Mouse (Mus musculus) kidney, embryonic 16.5 days (tissue): ENCODE measurements at regions not wholly inside any gene's neighbourhood (a gene's known extent, or its start where the extent isn't known, plus 50 kb on each side); places are given as distances from the start of the nearest gene placed in this dataset.

Experiments used
- ATAC-seq: fragments of 200-750 bp; cut with Nextera tagmentation; 2 replicates; pipeline ENCODE4 v1.8.0; 2017; ENCODE audit warnings: moderate TSS enrichment; ENCODE audit not compliant: low FRiP score, low TSS enrichment
- H3K27ac ChIP-seq: fragments of 300-500 bp; sonication (generic); 2 replicates; pipeline ENCODE4 v1.5.1; 2014; ENCODE audit warnings: low read length
- H3K27me3 ChIP-seq: fragments of 300-500 bp; sonication (generic); 2 replicates; pipeline ENCODE4 v1.6.1; 2014; ENCODE audit warnings: low read length, control low read depth, mixed read lengths; ENCODE audit not compliant: insufficient read depth
- H3K36me3 ChIP-seq: fragments of 300-500 bp; sonication (generic); 2 replicates; pipeline ENCODE4 v1.6.1; 2014; ENCODE audit warnings: low read length, control low read depth, mixed read lengths; ENCODE audit not compliant: insufficient read depth
- H3K4me1 ChIP-seq: fragments of 300-500 bp; sonication (generic); 2 replicates; pipeline ENCODE4 v1.6.1; 2014; ENCODE audit warnings: low read length, control low read depth, mixed read lengths; ENCODE audit not compliant: insufficient read depth
- H3K4me2 ChIP-seq: fragments of 300-500 bp; sonication (generic); replicated peaks from 2 replicates; pipeline ENCODE4 v1.6.1; 2014; ENCODE audit warnings: low read depth, low read length
- H3K4me3 ChIP-seq: fragments of 300-500 bp; sonication (generic); 2 replicates; pipeline ENCODE4 v1.5.1; 2014; ENCODE audit warnings: mild to moderate bottlenecking, low read length
- H3K9ac ChIP-seq: fragments of 300-500 bp; sonication (generic); replicated peaks from 2 replicates; pipeline ENCODE4 v1.6.1; 2014; ENCODE audit warnings: low read length
- H3K9me3 ChIP-seq: fragments of 300-500 bp; sonication (generic); 2 replicates; pipeline ENCODE4 v1.6.1; 2016; ENCODE audit warnings: low read length, control low read depth
- WGBS: fragments of 180-500 bp; shearing (Covaris S2); extraction: QIAGEN DNeasy Blood & Tissue Kit; methylation state at CpG from one replicate; pipeline ENCODE4 v1.1.7; 2014; 5-methylcytosine and 5-hydroxymethylcytosine counted together

DNA sequence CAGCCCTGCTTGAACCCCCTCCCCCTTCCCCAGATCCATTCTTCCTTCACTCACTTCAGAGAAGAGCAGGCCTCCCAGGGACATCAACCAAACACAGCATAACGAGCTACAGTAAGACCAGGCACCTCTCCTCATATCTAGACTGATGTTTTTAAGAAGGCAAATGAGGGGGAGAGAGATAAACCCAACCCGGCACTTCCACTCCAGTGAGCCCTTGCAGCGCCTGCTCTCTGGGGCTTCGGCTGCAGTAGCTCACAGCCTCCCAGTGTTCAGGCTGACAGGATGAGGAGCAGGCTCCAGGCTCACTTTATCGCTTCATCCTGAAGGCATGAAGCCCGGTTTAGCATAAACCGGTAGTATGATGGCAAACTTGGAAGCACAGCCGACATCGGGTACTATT lies 162.9 kb upstream of the Prok2 start:
- Histone ChIP-seq H3K27me3 (peaks cover 3% of the 10 kb centered on the region; the same call in 1 of the 2 replicates), H3K4me1 (peaks cover 7% of the 10 kb centered on the region; the same call in 1 of the 2 replicates), H3K36me3 (no peaks in the 10 kb centered on the region), H3K4me3 (no peak overlapping the region), H3K9ac (no peak overlapping the region), H3K9me3 (no peaks in the 10 kb centered on the region), H3K4me2 (no peak overlapping the region), H3K27ac (no peak overlapping the region)
- ATAC-seq: no peak
- WGBS: 30% methylated on average over 9 of the region's 9 CpGs

DNA sequence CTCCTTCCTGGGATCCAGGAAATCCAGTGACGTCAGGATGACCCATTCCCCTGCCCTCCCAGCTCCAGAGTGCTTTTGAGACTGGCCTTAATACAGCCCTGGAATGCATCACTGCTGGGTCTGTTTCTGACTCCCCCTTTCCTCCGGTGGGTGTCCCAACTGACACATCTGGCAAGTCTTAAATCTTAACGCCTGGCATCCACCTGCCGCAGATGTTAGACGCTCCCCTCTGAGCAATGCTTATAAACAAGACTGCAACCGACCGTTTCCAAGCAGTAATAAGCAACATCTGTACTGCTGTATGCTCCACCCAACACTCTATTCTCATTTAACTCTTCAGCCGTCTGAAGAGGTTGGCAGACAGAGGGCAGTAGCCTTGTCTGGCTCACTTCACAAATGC lies 161.7 kb upstream of the Prok2 start:
- 47% methylated on average over 8 of the region's 8 CpGs for WGBS

DNA sequence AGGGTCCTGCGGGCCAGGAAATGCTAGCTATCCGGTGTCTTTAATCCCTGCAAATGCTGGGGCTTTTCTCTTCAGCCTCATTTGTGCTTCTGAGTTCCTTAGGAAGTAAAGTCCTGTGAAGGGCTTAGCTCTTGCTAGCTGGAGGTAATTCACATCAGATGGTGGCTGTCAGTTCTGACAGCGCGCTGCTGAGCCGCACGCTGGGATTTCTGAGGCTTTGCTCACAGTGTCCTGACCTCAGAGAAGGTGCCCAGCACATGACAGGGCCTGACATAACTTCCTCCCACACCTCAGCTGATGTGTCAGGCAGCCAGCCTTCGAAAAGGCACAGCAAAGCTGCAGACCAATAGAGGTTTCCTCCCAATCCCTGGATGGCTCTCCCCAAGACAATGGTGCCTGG lies 158.6 kb upstream of the Prok2 start:
- WGBS: 12% methylated on average over 7 of the region's 7 CpGs
- no peaks in the 10 kb centered on the region for H3K9me3 ChIP-seq
- no peak overlapping the region for H3K9ac ChIP-seq
- peaks cover 7% of the 10 kb centered on the region; the same call in 1 of the 2 replicates for H3K4me1 ChIP-seq
- no peaks in the 10 kb centered on the region; the same call in 1 of the 2 replicates for H3K27me3 ChIP-seq
- no peak for ATAC-seq
- no peak overlapping the region for H3K27ac ChIP-seq
- H3K36me3 ChIP-seq: no peaks in the 10 kb centered on the region
- no peak overlapping the region for H3K4me2 ChIP-seq
- no peak overlapping the region for H3K4me3 ChIP-seq

More for the DNA sequence above, 161.7 kb upstream of the Prok2 start:
- Histone ChIP-seq H3K27ac (no peak overlapping the region), H3K4me2 (no peak overlapping the region), H3K9me3 (no peaks in the 10 kb centered on the region), H3K9ac (no peak overlapping the region), H3K4me1 (peaks cover 7% of the 10 kb centered on the region; the same call in 1 of the 2 replicates), H3K27me3 (peaks cover 3% of the 10 kb centered on the region; the same call in 1 of the 2 replicates), H3K36me3 (no peaks in the 10 kb centered on the region), H3K4me3 (no peak overlapping the region)
- no peak for ATAC-seq

DNA sequence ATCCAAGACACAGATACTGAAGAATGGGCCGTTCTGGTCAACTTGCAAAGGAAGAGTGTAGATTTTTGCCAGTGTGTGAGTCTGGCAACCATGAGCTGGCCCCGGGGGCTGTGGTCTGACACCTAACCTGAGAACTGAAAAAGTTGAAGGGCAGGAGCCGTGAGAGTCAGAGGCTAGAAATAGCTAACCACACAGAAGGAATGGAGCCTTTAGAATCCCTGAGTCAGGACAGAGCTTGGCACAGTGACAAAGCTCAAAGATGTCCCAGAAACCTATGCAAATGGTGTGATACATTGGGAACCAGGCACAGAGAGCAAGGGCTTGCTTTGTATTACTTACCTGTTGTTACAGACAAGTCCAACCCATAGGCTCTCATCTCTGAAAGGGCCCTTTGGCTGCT lies 157.9 kb upstream of the Prok2 start:
- no peak for ATAC-seq
- Histone ChIP-seq H3K9ac (no peak overlapping the region), H3K4me3 (no peak overlapping the region), H3K9me3 (no peaks in the 10 kb centered on the region), H3K4me2 (no peak overlapping the region), H3K4me1 (peaks cover 7% of the 10 kb centered on the region; the same call in 1 of the 2 replicates), H3K27me3 (no peaks in the 10 kb centered on the region), H3K27ac (peak overlapping the region; percentile 20; the same call in 1 of the 2 replicates), H3K36me3 (no peaks in the 10 kb centered on the region)
- 66% methylated on average over 3 of the region's 3 CpGs for WGBS

DNA sequence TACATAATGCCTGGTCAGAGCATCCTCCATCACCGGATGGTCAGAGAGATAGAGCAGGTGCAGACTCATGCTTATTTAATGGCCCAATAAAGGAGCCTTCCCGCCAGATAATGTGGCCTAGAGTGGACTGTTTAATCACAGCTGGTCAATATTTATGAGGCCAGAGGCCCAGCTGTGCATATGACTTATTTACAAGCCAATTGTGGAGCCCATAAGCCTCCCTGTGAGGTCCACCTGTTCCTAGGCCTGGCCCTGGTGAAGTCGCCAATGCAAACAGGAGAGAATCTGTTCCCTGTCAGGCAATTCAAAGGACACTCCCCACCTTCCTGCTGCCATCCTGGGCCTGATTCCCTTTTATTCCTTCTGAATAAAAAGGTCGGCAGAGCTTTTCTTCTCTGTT lies 155.4 kb upstream of the Prok2 start:
- Histone ChIP-seq H3K4me3 (no peak overlapping the region), H3K27me3 (no peaks in the 10 kb centered on the region), H3K27ac (no peak overlapping the region), H3K36me3 (no peaks in the 10 kb centered on the region), H3K4me1 (peaks cover 7% of the 10 kb centered on the region; the same call in 1 of the 2 replicates), H3K4me2 (no peak overlapping the region), H3K9me3 (no peaks in the 10 kb centered on the region), H3K9ac (no peak overlapping the region)
- 41% methylated on average over 4 of the region's 4 CpGs for WGBS
- ATAC-seq: no peak

DNA sequence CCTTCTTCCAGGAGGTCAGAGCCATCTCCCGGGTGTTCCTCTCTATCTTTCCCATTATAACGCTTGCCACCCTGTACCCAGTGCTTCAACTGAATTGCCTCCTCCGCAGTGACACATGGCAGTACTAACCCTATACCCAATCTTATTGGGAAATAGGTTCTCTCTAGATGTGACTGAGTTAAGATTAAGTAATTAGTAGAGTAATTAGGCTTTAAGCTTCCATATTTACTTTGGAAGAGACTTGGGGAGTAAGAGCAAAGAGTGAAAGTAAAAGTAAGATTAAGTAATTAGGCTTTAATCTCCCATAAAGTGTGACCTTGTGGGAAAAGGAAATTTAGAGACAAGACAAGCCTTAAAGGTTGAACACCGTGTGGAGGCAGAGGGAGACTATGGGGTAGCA lies 148.7 kb upstream of the Prok2 start:
- Histone ChIP-seq H3K4me2 (no peak overlapping the region), H3K27ac (no peak overlapping the region), H3K27me3 (no peaks in the 10 kb centered on the region), H3K4me1 (0 out of 2 replicates have a peak, but pooled peaks cover 3% of the 10 kb centered on the region), H3K4me3 (no peak overlapping the region), H3K9me3 (no peaks in the 10 kb centered on the region), H3K36me3 (no peaks in the 10 kb centered on the region), H3K9ac (no peak overlapping the region)
- WGBS: 80% methylated on average over 4 of the region's 4 CpGs
- ATAC-seq: no peak

DNA sequence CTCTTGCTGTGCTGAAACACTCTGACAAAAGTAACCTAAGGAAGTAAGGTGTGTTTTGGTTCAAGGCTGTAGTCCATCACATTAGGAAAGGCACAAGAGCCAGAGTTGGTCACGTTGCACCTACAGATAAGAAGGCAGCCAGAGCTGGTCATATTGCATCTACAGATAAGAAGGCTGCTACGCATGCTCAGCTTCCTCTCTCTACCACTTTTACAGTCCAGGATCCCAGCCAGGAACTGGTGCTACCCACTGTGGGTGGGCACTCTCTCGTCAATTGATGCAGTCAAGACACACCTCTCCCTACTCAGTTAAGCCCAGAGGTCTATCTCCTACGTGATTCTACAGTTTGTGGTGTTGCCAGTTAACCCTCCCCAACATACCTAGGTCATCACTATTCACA lies 147.8 kb upstream of the Prok2 start:
- no peaks in the 10 kb centered on the region for H3K27me3 ChIP-seq
- no peak overlapping the region for H3K4me3 ChIP-seq
- no peak for ATAC-seq
- no peak overlapping the region for H3K9ac ChIP-seq
- no peaks in the 10 kb centered on the region for H3K36me3 ChIP-seq
- no peak overlapping the region for H3K4me2 ChIP-seq
- H3K27ac ChIP-seq: no peak overlapping the region
- H3K9me3 ChIP-seq: no peaks in the 10 kb centered on the region
- H3K4me1 ChIP-seq: 0 out of 2 replicates have a peak, but pooled peaks cover 3% of the 10 kb centered on the region
- 61% methylated on average over 4 of the region's 4 CpGs for WGBS

DNA sequence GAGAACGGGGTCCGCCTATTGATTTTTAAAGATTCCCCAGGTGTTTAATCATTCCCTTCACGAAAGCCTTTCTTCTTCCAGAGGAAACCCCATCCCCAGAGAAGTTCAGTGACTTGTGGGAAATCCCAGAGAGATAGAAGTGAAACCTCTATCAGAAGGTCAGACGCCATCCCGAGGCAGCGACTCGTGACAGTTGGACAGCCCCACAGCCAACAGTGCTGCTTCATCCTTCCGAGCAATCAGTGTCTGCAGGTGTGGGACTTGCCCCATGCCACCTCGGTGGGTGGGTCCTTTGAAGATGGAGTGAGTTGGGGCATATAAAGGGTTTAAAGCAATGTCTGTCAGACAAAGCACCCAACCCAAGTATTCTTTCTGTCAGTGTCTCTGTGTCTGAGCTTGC lies 139.9 kb upstream of the Prok2 start:
- no peak for ATAC-seq
- Histone ChIP-seq H3K9ac (no peak overlapping the region), H3K4me2 (no peak overlapping the region), H3K4me1 (no peaks in the 10 kb centered on the region), H3K9me3 (no peaks in the 10 kb centered on the region), H3K27me3 (no peaks in the 10 kb centered on the region), H3K27ac (no peak overlapping the region), H3K4me3 (no peak overlapping the region), H3K36me3 (no peaks in the 10 kb centered on the region)
- WGBS: 56% methylated on average over 9 of the region's 9 CpGs

DNA sequence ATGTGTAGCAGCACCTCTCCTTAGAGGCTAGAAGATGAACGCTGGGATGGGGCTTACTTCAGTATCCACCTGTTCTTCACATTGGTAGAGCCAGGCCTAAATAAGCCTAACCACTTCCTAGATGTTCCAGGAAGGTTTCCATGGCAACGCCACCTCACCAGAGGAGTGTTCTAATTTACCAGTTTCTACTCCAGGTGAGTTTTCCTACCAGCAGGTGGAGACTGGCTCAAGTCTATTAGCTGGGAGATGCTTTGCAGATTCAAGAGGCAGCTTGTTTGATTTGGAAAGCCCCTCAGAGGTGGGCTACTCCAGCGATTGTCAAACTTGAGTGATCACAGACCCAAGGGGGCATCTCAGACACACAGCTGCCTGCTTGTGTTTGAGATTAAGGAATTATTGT lies 138.8 kb upstream of the Prok2 start:
- no peak overlapping the region for H3K9ac ChIP-seq
- no peak overlapping the region for H3K27ac ChIP-seq
- no peaks in the 10 kb centered on the region for H3K4me1 ChIP-seq
- no peak for ATAC-seq
- H3K9me3 ChIP-seq: no peaks in the 10 kb centered on the region
- no peaks in the 10 kb centered on the region for H3K36me3 ChIP-seq
- H3K4me2 ChIP-seq: no peak overlapping the region
- no peaks in the 10 kb centered on the region for H3K27me3 ChIP-seq
- WGBS: 62% methylated on average over 3 of the region's 3 CpGs
- no peak overlapping the region for H3K4me3 ChIP-seq

DNA sequence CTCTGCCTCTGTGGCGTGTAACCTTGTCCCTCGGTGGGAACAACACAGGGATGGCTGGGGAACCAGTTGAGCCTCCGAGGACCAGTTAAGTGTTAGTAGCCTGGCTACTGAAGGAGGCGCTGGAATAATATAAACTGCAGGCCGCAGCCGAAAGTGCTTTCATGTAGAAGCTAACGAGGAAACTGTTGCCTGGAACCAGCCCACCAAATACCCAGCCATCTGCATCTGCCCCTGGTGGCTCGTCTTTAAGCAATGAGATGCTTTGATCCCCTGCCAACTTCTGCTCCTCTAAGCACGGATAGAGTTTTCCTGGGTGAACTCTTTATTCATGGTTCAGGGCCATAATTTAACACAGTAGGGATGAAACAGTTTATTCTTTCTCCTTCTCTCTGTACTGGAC lies 137.2 kb upstream of the Prok2 start:
- no peak overlapping the region for H3K9ac ChIP-seq
- no peaks in the 10 kb centered on the region for H3K9me3 ChIP-seq
- no peak for ATAC-seq
- no peak overlapping the region for H3K27ac ChIP-seq
- 54% methylated on average over 9 of the region's 9 CpGs for WGBS
- H3K4me2 ChIP-seq: no peak overlapping the region
- H3K27me3 ChIP-seq: no peaks in the 10 kb centered on the region
- no peaks in the 10 kb centered on the region for H3K4me1 ChIP-seq
- no peaks in the 10 kb centered on the region for H3K36me3 ChIP-seq
- no peak overlapping the region for H3K4me3 ChIP-seq
